Mouse (Mus musculus) natural killer cell, adult 2 months (primary cell): ENCODE measurements around the gene Desi1.

ENCODE experiments used
- DNase-seq, 2 experiments: peaks; one replicate each; pipeline ENCODE4 v3.0.0; 2022; ENCODE audit warnings: low spot score in 2 of 2

The Desi1 gene

GRCm38 (mm10) chr15:81966062-81966829 lies 67.4 kb downstream of the Desi1 start:
- no peak for DNase-seq

DNA sequence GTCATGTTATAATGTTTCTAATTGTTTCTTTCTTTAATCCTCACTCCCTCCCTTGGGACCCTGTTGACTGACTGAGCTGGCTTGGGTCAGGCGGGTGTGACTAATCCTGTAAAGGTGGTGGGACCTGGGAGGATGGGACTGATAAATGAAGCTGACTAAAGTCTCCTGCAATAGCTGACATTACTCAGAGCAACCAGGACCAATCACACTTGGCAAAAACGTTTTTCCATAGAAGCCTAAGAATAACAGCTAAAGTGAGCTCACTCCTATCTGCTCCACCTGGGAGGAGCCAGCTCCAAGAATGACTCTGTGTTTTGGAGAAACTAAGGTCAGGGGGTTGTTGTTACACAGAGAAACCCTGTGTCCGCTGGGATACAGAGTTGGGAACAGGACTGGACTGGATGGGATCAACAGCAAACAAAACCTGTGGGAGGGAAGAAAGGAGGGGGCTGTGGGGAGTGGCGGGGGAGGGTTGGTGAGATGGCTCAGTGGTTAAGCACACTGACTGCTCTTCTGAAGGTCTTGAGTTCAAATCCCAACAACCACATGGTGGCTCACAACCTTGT lies 68.6 kb downstream of the Desi1 start:
- no peak for DNase-seq

DNA sequence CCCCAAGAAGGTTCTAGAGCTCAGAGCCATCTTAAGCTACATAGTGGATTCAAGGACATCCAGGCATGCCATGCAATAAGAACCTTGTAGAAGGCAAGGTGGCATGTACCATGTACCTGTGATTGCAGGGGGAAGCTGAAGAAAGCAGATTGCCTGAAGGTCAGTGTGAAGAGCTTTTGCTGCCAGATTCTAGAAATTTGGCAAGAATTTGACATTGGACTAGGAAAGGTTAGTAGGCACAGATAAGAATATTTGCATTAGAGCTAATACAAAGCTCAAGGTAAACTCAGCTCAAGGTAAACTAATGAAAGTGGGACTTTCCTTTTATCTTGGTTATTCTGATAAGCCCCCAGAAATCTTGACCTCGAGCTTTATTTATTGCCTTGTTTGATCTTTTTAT lies 69.4 kb downstream of the Desi1 start:
- no peak for DNase-seq

GRCm38 (mm10) chr15:81961078-81961451 lies 72.6 kb downstream of the Desi1 start:
- DNase-seq, result no peak

DNA sequence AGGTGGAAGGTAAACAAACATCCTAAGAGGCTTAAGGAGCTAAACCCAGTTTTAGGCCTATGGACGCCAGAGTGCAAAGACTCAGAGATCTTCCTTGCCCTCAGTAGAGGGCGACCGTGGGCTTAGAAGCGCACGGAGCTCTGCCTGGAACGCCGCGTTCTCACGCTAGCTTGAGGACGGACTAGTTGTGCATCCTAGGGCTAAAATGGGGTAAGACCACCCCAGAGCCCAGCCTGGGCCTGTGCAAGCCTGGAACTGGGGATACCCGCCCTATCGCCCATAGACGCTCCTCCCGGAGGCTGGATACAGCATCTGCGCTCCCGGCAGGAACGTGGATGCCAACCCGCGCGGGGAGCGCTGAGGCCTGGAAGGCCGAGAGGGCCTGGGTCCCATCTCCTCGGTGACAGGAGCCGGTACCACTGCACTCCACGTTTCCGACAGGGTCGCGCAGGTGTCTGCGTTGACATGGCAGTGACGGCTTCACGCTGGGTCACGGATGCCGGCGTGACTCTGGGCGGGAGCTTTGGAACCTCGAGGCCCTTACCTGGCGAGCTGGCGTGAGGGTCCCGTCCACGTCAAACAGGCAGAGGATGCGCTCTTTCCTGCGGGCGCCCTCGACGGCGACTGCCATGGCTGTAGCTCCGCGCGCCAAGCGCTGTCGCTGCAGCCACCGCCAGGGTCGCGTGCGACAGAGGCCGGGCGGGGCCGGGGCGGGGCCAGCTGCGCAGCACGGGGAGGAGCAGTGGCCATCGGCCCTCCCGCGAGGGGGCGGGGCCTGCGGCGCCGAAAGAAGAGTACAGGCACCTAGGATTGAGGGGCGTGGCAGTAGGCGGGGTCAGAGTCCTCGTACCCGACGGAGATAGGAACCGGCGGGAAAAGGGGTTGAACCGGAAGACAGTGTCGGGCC lies 73.2 kb downstream of the Desi1 start, which contains the start of gene Pmm1:
Gene Pmm1, minus strand, starts transcription at position 760 of the 907 bp plus-strand sequence.
- peak; percentile 97 to 99 for DNase-seq

GRCm38 (mm10) chr15:81958906-81959305 lies 74.8 kb downstream of the Desi1 start:
- no peak for DNase-seq

DNA sequence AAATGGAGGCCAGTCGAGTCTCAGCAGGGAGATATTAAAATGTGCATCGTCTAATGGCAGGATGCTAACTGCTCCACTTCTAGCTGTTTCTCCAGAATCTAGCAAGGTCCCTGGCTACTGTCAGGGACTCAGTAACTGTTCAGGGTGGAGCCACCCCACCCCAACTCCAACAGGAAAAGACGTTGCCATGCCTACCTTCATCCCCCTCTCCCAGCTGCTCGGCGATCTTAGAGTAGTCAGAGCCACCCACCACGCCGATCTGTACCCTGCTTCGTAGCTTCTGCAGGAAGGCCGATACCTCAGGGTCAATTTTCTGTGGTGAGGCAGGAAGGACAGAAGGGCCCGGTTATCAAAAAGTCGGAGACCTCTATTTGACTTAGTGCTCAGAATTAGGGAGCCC lies 76.1 kb downstream of the Desi1 start:
- DNase-seq, result no peak

- peak; percentile 36 to 63 for DNase-seq
Observed at GRCm38 (mm10) chr15:81956457-81956856, 77.2 kb downstream of the Desi1 start.

- no peak for DNase-seq
Observed at GRCm38 (mm10) chr15:81955414-81955813, 78.2 kb downstream of the Desi1 start.

DNA sequence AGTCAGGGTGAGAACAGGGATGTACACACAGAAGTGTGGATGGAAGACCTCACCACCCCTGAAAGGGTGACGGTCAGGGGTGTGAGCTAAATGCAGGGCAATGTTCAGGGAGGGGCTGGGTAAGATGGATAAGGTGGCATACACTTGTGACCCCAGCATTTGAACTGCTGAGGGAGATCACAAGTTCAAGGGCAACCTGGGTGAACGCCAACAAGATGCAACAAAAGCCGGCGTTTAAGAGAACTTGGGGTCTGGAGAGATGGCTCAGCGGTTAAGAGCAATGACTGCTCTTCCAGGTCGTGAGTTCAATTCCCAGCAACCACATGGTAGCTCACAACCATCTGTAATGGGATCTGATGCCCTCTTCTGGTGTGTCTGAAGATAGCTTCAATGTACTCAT lies 78.9 kb downstream of the Desi1 start:
- DNase-seq, result no peak

GRCm38 (mm10) chr15:81954151-81954583 lies 79.5 kb downstream of the Desi1 start:
- DNase-seq, result no peak

- no peak for DNase-seq
Observed at GRCm38 (mm10) chr15:81952310-81952709, 81.4 kb downstream of the Desi1 start.

- no peak for DNase-seq
Observed at GRCm38 (mm10) chr15:81951159-81951558, 82.5 kb downstream of the Desi1 start.

- DNase-seq, result no peak
Observed at GRCm38 (mm10) chr15:81950716-81951115, 82.9 kb downstream of the Desi1 start.

DNA sequence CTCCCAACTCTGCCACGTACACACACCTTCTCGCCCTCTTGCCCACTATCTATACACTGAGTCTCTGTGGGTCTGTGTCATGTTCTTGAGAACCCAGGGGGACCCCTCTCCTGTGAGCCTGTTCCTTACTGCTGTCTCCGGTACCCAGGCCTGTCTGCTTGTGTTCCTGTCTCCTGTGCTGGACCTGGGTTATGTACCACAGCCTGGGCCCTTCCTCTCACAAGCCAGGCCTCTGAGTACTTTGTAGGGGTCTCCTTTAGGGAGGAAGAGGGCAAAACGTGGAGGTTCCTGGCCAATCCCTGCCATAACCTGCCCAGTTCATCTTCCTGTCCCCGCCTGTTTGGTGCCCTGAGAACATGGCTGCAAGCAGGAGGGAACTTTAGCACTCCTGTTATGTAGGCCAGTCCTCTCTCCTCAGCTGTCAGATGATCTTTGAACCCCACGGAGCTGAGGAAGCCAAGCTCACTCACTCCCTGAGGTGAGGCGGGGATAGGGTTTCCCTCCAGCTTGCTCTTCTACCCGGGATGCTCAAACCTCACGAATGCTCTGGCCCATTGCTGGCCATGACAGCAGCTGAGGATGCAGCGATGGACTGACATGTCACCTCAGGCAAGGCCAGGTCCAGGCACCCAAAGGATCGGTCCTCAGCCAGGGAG lies 84.1 kb downstream of the Desi1 start:
- no peak for DNase-seq

DNA sequence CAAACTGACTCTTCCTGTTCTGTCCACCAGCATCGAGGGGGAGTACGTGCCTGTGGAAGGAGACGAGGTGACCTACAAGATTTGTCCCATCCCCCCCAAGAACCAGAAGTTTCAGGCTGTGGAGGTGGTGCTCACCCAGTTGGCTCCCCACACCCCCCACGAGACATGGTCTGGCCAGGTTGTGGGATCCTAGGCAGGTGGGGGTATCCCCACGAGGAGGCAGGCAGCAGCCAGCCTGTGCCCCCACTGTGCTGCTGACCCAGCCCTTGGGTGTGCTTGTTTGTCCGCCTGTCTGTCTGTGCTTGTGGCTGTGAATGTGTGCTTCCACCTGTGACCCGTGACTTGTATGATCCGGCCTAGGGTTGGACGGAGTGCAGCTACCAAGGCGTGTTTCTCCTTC lies 84.6 kb downstream of the Desi1 start:
- no peak for DNase-seq

DNA sequence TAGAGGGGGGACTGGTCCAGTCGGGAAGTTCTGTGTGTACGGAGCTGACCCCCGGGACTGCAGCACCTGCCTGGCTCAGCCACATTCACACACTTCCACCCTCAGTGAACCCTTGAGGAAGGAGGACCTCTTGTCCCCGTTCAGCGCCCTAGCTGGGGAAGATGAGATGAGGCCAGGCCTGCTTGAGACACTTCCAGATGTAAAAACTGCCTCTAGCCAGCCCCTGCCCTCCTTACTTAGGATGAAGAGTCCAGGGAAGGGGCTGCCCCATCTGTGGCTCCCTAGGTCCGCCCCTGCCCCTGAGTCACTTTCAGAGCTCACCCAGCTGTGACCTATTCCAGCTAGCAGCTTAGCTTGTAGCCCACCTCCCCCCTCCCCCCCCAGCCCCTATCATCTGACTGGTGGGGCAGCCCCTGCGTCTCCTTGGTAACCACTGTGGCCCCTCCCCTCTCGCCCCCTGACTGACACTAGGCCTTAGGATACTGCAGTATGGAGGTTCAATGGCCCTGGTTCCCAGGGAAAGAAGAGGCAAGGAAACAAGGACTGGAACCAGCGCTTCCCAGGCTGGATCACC lies 90.4 kb downstream of the Desi1 start:
- no peak for DNase-seq
